Mouse (Mus musculus): ENCODE measurements at regions not wholly inside any gene's neighbourhood (a gene's known extent, or its start where the extent isn't known, plus 50 kb on each side); places are given as distances from the start of the nearest gene placed in this dataset.
"Not testable (repeated sequence)": the region's sequence is repeated elsewhere in the genome, so short reads cannot be mapped to it uniquely, and the experiment has no call there.

- H3K27me3 ChIP-seq (ENCODE audit: insufficient read depth, low read length): no peaks in the 10 kb centered on the region
- H3K4me2 ChIP-seq (ENCODE audit: low read depth, low read length): no peak overlapping the region
- TF ChIP-seq CTCF (IDR thresholded peaks at IDR 0.05; ENCODE audit: low read depth): no peak
- TF ChIP-seq EP300 (IDR thresholded peaks at IDR 0.05; ENCODE audit: low read depth): no peak
- H3K9me3 ChIP-seq (ENCODE audit: low read length): no peaks in the 10 kb centered on the region
- whole genome bisulfite sequencing (ENCODE audit: insufficient replicate concordance): 42% methylated on average over 1 of the region's 1 CpGs
- H3K27ac ChIP-seq (ENCODE audit: low read depth): no peak overlapping the region
- DNase-seq: no peak
- no peak overlapping the region for H3K4me3 ChIP-seq (ENCODE audit: low read depth, low read length)
- no peaks in the 10 kb centered on the region for H3K36me3 ChIP-seq (replicated peaks; ENCODE audit: insufficient read depth, low read length)
- no peak for ATAC-seq
- no peaks in the 10 kb centered on the region for H3K4me1 ChIP-seq (ENCODE audit: insufficient read depth)
- H3K9ac ChIP-seq (replicated peaks): no peak overlapping the region
Measured at GRCm38 (mm10) chr14:89922316-89922715, 1451.1 kb upstream of the Pcdh20 start.

GRCm38 (mm10) chr14:89920586-89920985, 1449.4 kb upstream of the Pcdh20 start:
- not testable (repeated sequence) for H3K4me1 ChIP-seq (ENCODE audit: insufficient read depth); ATAC-seq; H3K27me3 ChIP-seq (ENCODE audit: insufficient read depth, low read length); H3K27ac ChIP-seq (ENCODE audit: low read depth); H3K4me3 ChIP-seq (ENCODE audit: low read depth, low read length); H3K9me3 ChIP-seq (ENCODE audit: low read length); H3K9ac ChIP-seq (replicated peaks); H3K36me3 ChIP-seq (replicated peaks; ENCODE audit: insufficient read depth, low read length); DNase-seq; H3K4me2 ChIP-seq (ENCODE audit: low read depth, low read length)
- 0% methylated on average over 1 of the region's 1 CpGs for WGBS (ENCODE audit: insufficient replicate concordance)
- peak; percentile 29 for TF ChIP-seq CTCF (IDR thresholded peaks at IDR 0.05; ENCODE audit: low read depth)

DNA sequence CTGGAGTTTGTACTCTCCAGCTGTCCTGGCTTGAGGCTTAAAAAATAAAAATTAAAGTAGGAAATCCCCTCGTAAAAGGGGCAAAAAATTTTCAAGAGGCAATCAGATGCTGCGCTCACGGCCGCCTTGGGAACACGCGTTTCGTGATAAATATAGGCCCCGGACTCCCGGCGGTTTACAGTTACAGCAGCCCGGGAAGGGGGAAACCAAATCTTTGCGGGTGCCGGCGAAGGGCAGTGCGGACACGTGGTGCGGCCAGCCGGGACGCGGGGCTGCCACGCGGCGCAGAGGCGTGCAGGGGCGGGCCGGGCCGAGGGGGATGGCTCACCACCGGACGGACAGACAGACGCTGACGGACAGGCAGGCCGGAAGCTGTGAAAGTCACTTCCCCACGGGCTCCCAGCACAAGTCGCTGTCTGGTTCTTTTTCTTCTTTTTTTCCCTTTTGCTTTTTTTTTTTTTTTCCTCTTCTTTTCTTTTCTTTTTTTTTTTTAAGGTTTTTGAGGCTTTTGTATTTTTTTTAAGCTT, 1427.6 kb upstream of the Pcdh20 start:
- not testable (repeated sequence) for DNase-seq; H3K27me3 ChIP-seq (ENCODE audit: insufficient read depth, low read length); H3K4me1 ChIP-seq (ENCODE audit: insufficient read depth); H3K9ac ChIP-seq (replicated peaks); H3K36me3 ChIP-seq (replicated peaks; ENCODE audit: insufficient read depth, low read length); H3K4me2 ChIP-seq (ENCODE audit: low read depth, low read length); H3K27ac ChIP-seq (ENCODE audit: low read depth); H3K4me3 ChIP-seq (ENCODE audit: low read depth, low read length); H3K9me3 ChIP-seq (ENCODE audit: low read length)
- 75% methylated on average over 22 of the region's 34 CpGs for WGBS (ENCODE audit: insufficient replicate concordance)
- ATAC-seq: peak; percentile 43

GRCm38 (mm10) chr14:89898135-89898534, 1426.9 kb upstream of the Pcdh20 start:
- not testable (repeated sequence) for H3K4me1 ChIP-seq (ENCODE audit: insufficient read depth); H3K36me3 ChIP-seq (replicated peaks; ENCODE audit: insufficient read depth, low read length); ATAC-seq; DNase-seq; H3K4me3 ChIP-seq (ENCODE audit: low read depth, low read length); H3K9ac ChIP-seq (replicated peaks); H3K9me3 ChIP-seq (ENCODE audit: low read length); H3K27ac ChIP-seq (ENCODE audit: low read depth); H3K4me2 ChIP-seq (ENCODE audit: low read depth, low read length); H3K27me3 ChIP-seq (ENCODE audit: insufficient read depth, low read length)
- WGBS (ENCODE audit: insufficient replicate concordance): 94% methylated on average over 10 of the region's 22 CpGs

- H3K4me2 ChIP-seq (ENCODE audit: low read depth, low read length): not testable (repeated sequence)
Measured at GRCm38 (mm10) chr14:89896891-89897290, 1425.7 kb upstream of the Pcdh20 start.

More at GRCm38 (mm10) chr14:89896891-89897290, 1425.7 kb upstream of the Pcdh20 start:
- H3K4me1 ChIP-seq (ENCODE audit: insufficient read depth); H3K27ac ChIP-seq (ENCODE audit: low read depth); DNase-seq; H3K4me3 ChIP-seq (ENCODE audit: low read depth, low read length); H3K27me3 ChIP-seq (ENCODE audit: insufficient read depth, low read length); H3K9ac ChIP-seq (replicated peaks); H3K9me3 ChIP-seq (ENCODE audit: low read length); H3K36me3 ChIP-seq (replicated peaks; ENCODE audit: insufficient read depth, low read length); ATAC-seq: not testable (repeated sequence)
- 70% methylated on average over 16 of the region's 16 CpGs for WGBS (ENCODE audit: insufficient replicate concordance)
